Mouse (Mus musculus) left cerebral cortex, postnatal 10 days (tissue): ENCODE data around the gene Mypn. TPM values are rescaled to one million over a fixed set of nuclear protein-coding genes. Genes with fewer than 3 reads are reported as not detected.

Experiments used
- DNase-seq, 2 experiments: peaks; one replicate each; pipeline ENCODE4 v3.0.0; 2021 to 2022; ENCODE audit warnings: low spot score in 2 of 2, mixed read lengths in 1 of 2; ENCODE audit errors: extremely low spot score in 1 of 2
- intact Hi-C: fragments of 180-260 bp; cut with DNase I; formaldehyde crosslinking; loops from one replicate; pipeline ENCODE4 v1.15.1; 2025
- total RNA-seq, 2 experiments: library from RNA; stranded (reverse); gene quantifications; 2 replicates each; pipeline ENCODE4 v1.2.3; 2021

Gene Mypn
- total RNA-seq, 2 experiments from 2014 or later: 5.6 to 7.5 TPM

DNA sequence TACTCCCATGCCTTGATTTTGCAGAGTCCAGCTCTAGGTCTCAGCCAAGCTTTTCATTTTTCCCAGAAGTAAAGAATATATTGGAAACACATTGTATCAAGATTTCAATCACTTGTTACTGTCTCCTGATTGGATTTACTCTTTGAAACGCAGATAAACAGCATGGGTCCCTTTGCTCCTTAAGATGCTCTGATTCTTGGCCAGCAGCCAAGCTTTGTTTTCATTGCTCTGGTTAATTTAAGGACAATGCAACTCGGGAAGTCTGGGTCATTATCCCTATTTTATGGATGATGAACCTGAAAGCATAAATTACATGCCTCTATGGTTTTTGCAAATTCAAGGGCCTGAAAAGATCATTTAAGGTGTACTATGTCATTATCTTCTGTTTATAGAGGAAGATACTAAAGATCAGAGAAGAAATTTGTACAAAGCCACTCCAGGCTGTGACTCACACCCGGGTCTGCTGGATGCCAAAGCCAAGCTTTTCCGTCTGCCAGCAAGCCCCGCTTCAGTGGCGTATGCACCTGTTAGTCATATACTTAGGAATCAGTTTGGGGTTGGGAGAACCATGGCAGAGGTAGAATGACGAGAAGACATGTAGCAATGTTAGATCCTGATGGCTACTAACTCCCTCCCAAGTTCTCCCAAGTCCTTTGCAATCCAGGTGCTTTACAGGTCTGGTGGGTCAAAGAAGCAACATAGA is 17.5 kb upstream of the Mypn start:
- intact Hi-C loops: no loop called here
- no peak for DNase-seq

- no peak for DNase-seq
- intact Hi-C loops: no loop called here
Observed at GRCm38 (mm10) chr10:63208871-63209270, 5.1 kb upstream of the Mypn start.

- no peak for DNase-seq
- intact Hi-C loops: no loop called here
Observed at GRCm38 (mm10) chr10:63203002-63203401, 750 bp downstream of the Mypn start.

GRCm38 (mm10) chr10:63201534-63201933 is 2.2 kb downstream of the Mypn start:
- intact Hi-C loops: no loop called here
- no peak for DNase-seq

DNA sequence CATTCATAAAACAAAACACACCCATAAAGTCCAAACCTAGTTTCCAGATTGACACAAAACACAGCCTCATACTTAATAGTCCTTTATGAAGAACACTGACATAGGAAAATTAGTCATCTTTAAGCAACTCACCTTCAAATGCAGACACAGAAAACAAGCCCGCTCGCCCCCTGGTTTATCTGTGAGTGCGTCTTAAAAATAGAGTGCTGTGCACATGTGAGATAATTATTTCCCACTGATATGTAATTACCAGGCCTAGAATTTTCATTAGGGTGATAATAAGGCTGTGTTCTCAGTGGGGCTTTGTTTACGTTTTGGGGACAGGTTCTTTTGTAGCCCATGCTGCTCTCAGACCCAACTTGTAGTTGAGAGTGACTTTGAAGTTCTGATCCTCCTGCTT is 4.7 kb downstream of the Mypn start:
- intact Hi-C loops: no loop called here
- DNase-seq: no peak

DNA sequence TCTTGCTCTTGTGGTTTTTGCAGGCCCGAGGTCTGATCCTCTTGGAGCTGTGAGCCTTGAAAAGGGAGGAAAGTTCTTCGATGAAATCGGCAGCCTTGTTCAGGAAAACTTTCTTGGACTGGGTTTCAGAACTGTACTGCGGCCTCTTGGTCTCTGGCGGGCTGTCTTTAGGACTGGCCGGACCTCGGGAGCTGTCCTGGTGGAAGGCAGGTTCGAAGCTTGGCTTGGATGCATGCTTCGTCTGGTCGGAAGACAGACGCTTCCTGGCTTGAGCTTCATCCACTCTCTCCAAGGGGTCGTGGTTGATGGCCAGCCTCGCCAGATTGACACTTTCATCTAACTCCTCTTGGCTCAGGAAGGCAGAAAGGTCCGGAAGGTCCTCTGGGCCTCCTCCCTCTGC is 11.0 kb downstream of the Mypn start:
- DNase-seq: no peak
- intact Hi-C loops: no loop called here

DNA sequence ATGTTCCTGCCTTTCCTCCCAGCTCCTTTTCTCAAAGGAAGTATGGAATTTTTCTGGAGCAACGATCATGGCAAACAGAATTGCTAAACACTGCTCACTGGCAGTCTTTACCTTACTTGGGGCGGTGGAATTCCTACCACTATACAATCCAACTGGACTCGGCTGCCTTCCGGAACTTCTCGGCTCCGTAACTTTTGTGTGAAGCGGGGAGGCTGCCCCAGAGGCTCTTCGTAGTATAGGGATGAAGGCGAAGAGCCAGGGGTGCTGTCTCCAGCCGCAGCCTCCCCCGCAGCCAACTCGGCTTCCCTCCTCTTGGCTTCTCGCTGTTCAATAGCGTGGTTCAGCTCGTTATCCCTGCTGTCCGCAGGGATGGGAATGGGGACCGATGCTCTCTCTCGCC is 11.5 kb downstream of the Mypn start:
- no peak for DNase-seq
- intact Hi-C loops: no loop called here

DNA sequence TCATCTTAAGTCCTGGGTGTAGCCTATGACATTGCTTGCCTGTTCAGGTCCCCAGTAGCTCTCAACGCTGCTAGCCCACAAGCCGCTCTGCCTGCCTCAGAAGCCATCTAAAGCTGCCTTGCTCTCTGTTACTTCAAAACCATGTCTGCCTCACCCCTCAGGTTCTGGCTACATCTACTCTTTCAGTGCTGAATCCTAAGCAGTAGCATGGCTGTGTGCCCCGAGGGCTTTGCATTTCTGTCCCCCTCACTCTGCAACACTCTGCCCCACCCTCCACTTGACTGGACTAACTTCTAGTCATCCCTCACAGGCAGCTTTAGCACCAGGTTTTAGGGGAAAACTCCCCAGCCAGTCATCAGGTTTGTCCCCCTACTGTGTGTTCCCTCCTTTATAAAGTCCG is 19.3 kb downstream of the Mypn start:
- intact Hi-C loops: no loop called here
- no peak for DNase-seq

DNA sequence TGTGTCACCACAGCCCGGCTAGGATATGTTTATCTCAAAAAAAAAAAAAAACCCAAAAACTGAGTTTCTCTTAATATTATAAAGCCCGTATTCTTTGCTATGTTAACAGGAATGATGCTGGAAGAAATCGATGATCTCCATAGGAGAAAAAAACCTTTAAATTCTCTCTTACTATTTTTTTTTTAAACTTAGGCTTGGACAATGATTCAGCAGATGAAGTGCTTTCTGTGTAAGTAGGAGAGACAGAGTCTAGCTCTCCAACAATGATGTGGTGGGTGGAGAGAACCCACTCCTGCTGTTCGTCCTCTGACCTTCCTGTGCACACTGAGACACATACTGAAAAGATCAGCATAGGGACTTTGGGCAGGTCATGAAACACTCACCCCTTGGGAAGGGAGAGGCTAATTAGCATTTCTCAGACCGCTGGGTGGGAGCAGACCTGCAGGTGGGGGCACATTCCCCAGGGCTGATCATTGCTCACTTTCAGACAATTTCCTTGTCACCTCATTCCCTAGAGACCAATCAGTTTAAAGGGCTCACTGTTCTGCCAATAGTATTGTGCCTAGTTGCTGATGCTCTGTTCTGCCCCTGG is 21.5 kb downstream of the Mypn start:
- DNase-seq: no peak
- intact Hi-C loops: no loop called here

DNA sequence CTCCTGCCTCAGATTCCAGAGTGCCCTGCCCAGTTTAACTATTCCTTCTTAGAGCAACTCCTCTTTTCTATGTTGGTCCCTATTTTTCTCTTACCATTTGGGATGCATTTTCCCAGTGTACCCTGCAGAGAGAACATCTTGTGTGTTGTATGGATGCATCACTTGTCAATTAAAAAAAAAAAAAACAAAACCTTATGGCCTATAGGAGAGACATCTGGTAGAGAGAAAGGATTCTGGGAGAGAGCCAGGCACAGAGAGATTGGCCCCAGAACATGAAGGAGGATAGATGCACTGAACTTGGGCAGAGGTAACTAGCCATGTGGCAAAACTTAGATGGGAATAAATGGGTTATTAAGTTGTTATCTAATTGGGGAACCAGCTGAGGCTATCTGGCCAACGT is 22.6 kb downstream of the Mypn start:
- DNase-seq: no peak
- intact Hi-C loops: no loop called here

GRCm38 (mm10) chr10:63179524-63179923 is 24.2 kb downstream of the Mypn start:
- intact Hi-C loops: no loop called here

DNA sequence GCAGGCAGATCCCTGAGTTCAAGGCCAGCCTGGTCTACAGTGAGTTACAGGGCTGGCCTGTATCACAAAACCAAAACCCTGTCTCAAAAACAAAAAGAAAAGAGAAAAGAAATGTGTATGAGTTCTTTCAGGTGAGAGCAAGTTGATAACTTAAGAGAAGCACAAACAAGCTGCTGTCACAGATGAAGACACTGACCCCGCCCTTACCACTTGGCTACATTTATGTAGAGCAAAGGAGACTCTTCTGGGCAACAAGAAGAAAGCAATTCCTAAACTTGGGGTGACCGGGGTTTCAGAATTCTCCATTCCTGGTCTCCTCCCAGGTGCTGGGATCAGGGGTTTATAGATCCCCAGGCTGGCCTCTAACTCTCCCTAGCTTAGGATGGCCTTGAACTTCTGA is 25.4 kb downstream of the Mypn start:
- no peak for DNase-seq
- intact Hi-C loops: no loop called here

More at GRCm38 (mm10) chr10:63179524-63179923, 24.2 kb downstream of the Mypn start:
- no peak for DNase-seq

GRCm38 (mm10) chr10:63177286-63178140 is 26.2 kb downstream of the Mypn start:
- no peak for DNase-seq
- intact Hi-C loops: no loop called here

DNA sequence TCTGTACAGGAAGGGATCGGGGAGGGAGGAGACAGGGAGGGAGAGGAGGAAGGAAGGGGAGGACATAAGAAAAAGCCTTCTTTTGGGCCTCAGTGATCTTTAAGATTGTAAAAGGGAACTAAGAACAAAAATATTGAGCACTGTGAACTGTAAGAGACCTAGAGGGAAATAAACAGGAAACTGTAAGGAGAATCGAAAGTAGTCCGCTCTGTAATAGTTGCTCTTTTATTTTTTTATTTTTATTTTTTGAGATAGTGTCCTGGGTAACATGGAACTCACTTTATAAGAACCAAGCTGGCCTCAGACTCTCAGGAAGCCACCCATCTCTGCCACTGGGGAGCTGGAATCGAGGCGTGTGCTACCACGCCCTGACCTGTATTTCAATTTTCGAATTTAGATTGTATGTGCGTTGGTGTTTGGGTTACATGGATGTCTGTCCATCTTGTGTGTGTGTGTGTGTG is 27.3 kb downstream of the Mypn start:
- intact Hi-C loops: no loop called here
- no peak for DNase-seq

DNA sequence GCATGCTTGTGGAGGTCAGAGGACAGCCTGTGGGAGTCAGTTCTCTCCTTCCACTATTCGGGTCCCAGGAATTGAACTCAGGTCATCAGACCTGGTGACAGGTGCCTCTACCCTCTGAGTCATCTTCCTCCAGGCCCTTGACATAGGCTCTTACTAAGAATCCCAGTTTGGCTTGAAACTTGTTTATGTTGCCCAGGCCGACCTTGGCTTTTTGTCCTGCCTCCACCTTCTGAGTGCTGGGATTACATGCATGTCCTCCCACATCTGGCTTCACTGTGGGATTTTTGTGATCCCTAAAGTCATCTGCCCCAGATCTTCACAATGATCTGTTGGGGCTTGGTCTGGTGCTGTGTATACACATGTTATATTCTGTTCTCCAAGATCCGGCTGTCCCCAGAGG is 31.7 kb downstream of the Mypn start:
- intact Hi-C loops: no loop called here
- no peak for DNase-seq

GRCm38 (mm10) chr10:63169503-63169902 is 34.2 kb downstream of the Mypn start:
- intact Hi-C loops: no loop called here
- no peak for DNase-seq

- intact Hi-C loops: no loop called here
Observed at GRCm38 (mm10) chr10:63168124-63168523, 35.6 kb downstream of the Mypn start.

DNA sequence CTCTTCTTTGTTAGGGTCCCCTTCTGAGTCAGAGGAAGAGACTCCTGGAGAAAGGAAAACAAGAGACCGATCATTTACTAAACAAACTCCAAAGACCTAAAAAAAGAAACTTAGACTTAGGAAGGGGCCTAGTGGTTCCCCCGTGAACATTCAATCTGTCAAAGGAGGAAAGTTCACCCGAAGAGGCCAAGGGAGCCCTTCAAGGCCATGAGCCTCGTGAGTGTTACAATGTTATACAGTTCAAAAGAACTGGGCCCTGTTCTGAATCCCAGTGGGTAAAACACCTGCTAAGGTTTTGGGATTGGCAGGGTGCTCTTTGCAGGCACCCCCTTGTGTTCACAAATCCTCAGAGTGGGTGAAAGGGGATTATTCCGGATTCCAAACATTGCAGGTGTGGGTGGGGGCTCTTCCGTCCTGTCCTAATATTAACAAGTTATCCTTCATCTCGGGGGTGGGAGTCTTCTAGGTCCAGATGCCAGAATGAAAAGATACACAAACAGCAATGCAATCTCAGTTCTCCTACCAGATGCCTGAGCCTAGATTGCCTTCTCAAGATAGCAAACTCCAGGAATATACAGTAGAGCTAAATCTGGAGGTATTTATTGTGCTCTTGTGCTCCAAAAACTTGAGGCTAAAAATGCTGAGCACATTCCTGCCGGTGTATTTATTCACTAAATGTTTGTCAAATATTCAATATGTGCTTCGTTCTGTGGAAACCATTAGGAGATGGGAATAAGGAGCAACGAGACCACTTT is 36.3 kb downstream of the Mypn start:
- intact Hi-C loops: no loop called here
- DNase-seq: no peak

More at GRCm38 (mm10) chr10:63168124-63168523, 35.6 kb downstream of the Mypn start:
- DNase-seq: no peak

DNA sequence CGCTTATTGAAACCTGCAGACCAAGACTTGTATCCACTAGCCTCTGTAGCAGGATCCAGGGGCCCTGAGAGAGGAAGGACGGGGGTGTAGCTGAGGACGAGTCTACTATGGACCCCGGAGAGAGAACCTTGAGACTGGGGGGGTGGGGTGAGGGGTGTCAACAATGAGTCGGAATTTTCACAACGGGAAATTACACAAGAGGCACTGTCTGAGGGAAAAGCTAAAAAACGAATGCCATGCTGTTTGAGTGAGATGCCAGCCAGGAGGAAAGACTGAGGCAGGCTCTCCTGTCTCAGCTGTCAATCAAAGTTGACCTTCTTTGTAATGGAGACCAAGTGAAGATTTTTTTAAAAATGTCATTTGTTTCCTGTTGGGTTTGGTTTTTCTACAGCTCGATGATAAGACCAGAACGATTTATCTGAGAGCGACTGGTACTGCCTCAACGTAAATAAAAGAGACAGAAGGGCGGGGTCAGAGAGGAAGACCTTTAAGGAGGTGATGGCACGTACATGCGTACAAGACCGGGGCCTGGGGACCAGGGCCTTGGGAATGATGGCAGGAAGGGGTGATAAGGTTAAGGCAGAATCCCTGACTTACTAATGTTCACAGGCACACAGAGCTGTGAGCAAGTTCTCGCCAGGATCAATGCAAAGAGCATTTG is 37.9 kb downstream of the Mypn start:
- intact Hi-C loops: no loop called here
- no peak for DNase-seq
